Mouse (Mus musculus): ENCODE data around the gene Pikfyve. TPM values are rescaled to one million over a fixed set of nuclear protein-coding genes. Genes with fewer than 3 reads are reported as not detected.

Pikfyve gene
- polyA plus RNA-seq, 1 experiment from 2014 or later, result 6.7 TPM

- no peak overlapping the region for H3K4me3 ChIP-seq (ENCODE audit: low read depth, low read length)
- H3K27ac ChIP-seq (ENCODE audit: low read depth, low read length), result peak overlapping the region; percentile 43; the same call in 1 of the 2 replicates
- H3K4me1 ChIP-seq (replicated peaks; ENCODE audit: control insufficient read depth, insufficient read depth, low read length), result no peaks in the 10 kb centered on the region
- H3K4me2 ChIP-seq (replicated peaks; ENCODE audit: low read depth), result no peak overlapping the region
- no peaks in the 10 kb centered on the region for H3K27me3 ChIP-seq (replicated peaks; ENCODE audit: control insufficient read depth, insufficient read depth, low read length)
- peaks cover 14% of the 10 kb centered on the region for H3K36me3 ChIP-seq (ENCODE audit: control insufficient read depth, insufficient read depth)
- TF ChIP-seq CTCF (IDR thresholded peaks at IDR 0.05; ENCODE audit: low read depth), result no peak
- H3K9me3 ChIP-seq (ENCODE audit: control insufficient read depth), result no peaks in the 10 kb centered on the region
- no peak overlapping the region for H3K9ac ChIP-seq (ENCODE audit: low read depth, low read length)
- 0 out of 2 replicates have a peak, but pooled peaks have one; percentile 20 for ATAC-seq
Observed at GRCm38 (mm10) chr1:65154814-65155213, 31.7 kb upstream of the Pikfyve start.

- H3K9me3 ChIP-seq (ENCODE audit: control insufficient read depth), result no peaks in the 10 kb centered on the region
- TF ChIP-seq CTCF (IDR thresholded peaks at IDR 0.05; ENCODE audit: low read depth), result no peak
- H3K4me3 ChIP-seq (ENCODE audit: low read depth, low read length), result no peak overlapping the region
- no peaks in the 10 kb centered on the region for H3K27me3 ChIP-seq (replicated peaks; ENCODE audit: control insufficient read depth, insufficient read depth, low read length)
- H3K9ac ChIP-seq (ENCODE audit: low read depth, low read length), result no peak overlapping the region; the same call in 1 of the 2 replicates
- no peak for ATAC-seq
- H3K4me2 ChIP-seq (replicated peaks; ENCODE audit: low read depth), result no peak overlapping the region
- WGBS, result 93% methylated on average over 5 of the region's 5 CpGs
- H3K27ac ChIP-seq (ENCODE audit: low read depth, low read length), result no peak overlapping the region
- peaks cover 27% of the 10 kb centered on the region for H3K36me3 ChIP-seq (ENCODE audit: control insufficient read depth, insufficient read depth)
- H3K4me1 ChIP-seq (replicated peaks; ENCODE audit: control insufficient read depth, insufficient read depth, low read length), result no peaks in the 10 kb centered on the region
Observed at GRCm38 (mm10) chr1:65156111-65156510, 30.4 kb upstream of the Pikfyve start.

GRCm38 (mm10) chr1:65162210-65162609 is 24.3 kb upstream of the Pikfyve start:
- no peaks in the 10 kb centered on the region for H3K27me3 ChIP-seq (replicated peaks; ENCODE audit: control insufficient read depth, insufficient read depth, low read length)
- H3K4me3 ChIP-seq (ENCODE audit: low read depth, low read length), result no peak overlapping the region
- ATAC-seq, result no peak
- WGBS, result 93% methylated on average over 1 of the region's 1 CpGs
- no peak overlapping the region for H3K27ac ChIP-seq (ENCODE audit: low read depth, low read length)
- no peaks in the 10 kb centered on the region for H3K9me3 ChIP-seq (ENCODE audit: control insufficient read depth)
- peaks cover 78% of the 10 kb centered on the region for H3K36me3 ChIP-seq (ENCODE audit: control insufficient read depth, insufficient read depth)
- H3K9ac ChIP-seq (ENCODE audit: low read depth, low read length), result no peak overlapping the region
- no peaks in the 10 kb centered on the region for H3K4me1 ChIP-seq (replicated peaks; ENCODE audit: control insufficient read depth, insufficient read depth, low read length)
- no peak overlapping the region for H3K4me2 ChIP-seq (replicated peaks; ENCODE audit: low read depth)
- peak; percentile 56 for TF ChIP-seq CTCF (IDR thresholded peaks at IDR 0.05; ENCODE audit: low read depth)

GRCm38 (mm10) chr1:65167496-65167895 is 19.0 kb upstream of the Pikfyve start:
- WGBS, result 69% methylated on average over 1 of the region's 1 CpGs
- Histone ChIP-seq H3K27ac (ENCODE audit: low read depth, low read length) (no peak overlapping the region), H3K9ac (ENCODE audit: low read depth, low read length) (no peak overlapping the region), H3K9me3 (ENCODE audit: control insufficient read depth) (no peaks in the 10 kb centered on the region), H3K27me3 (replicated peaks; ENCODE audit: control insufficient read depth, insufficient read depth, low read length) (no peaks in the 10 kb centered on the region), H3K4me2 (replicated peaks; ENCODE audit: low read depth) (no peak overlapping the region), H3K4me1 (replicated peaks; ENCODE audit: control insufficient read depth, insufficient read depth, low read length) (no peaks in the 10 kb centered on the region), H3K36me3 (ENCODE audit: control insufficient read depth, insufficient read depth) (peaks cover 73% of the 10 kb centered on the region), H3K4me3 (ENCODE audit: low read depth, low read length) (no peak overlapping the region)
- no peak for TF ChIP-seq CTCF (IDR thresholded peaks at IDR 0.05; ENCODE audit: low read depth)
- no peak for ATAC-seq

- peak; percentile 78 for ATAC-seq
- no peak for TF ChIP-seq CTCF (IDR thresholded peaks at IDR 0.05; ENCODE audit: low read depth)
- WGBS, result 64% methylated on average over 7 of the region's 7 CpGs
- Histone ChIP-seq H3K9ac (ENCODE audit: low read depth, low read length) (no peak overlapping the region), H3K4me3 (ENCODE audit: low read depth, low read length) (no peak overlapping the region), H3K4me2 (replicated peaks; ENCODE audit: low read depth) (no peak overlapping the region), H3K27me3 (replicated peaks; ENCODE audit: control insufficient read depth, insufficient read depth, low read length) (no peaks in the 10 kb centered on the region), H3K9me3 (ENCODE audit: control insufficient read depth) (no peaks in the 10 kb centered on the region), H3K4me1 (replicated peaks; ENCODE audit: control insufficient read depth, insufficient read depth, low read length) (0 out of 2 replicates have a peak, but pooled peaks cover 3% of the 10 kb centered on the region), H3K27ac (ENCODE audit: low read depth, low read length) (peak overlapping the region; percentile 50; the same call in 1 of the 2 replicates), H3K36me3 (ENCODE audit: control insufficient read depth, insufficient read depth) (peaks cover 67% of the 10 kb centered on the region)
Observed at GRCm38 (mm10) chr1:65169536-65169935, 16.9 kb upstream of the Pikfyve start.

GRCm38 (mm10) chr1:65169947-65170346 is 16.5 kb upstream of the Pikfyve start:
- no peak overlapping the region for H3K4me3 ChIP-seq (ENCODE audit: low read depth, low read length)
- ATAC-seq, result no peak
- H3K27me3 ChIP-seq (replicated peaks; ENCODE audit: control insufficient read depth, insufficient read depth, low read length), result no peaks in the 10 kb centered on the region
- H3K4me2 ChIP-seq (replicated peaks; ENCODE audit: low read depth), result no peak overlapping the region
- H3K9me3 ChIP-seq (ENCODE audit: control insufficient read depth), result no peaks in the 10 kb centered on the region
- no peak overlapping the region for H3K9ac ChIP-seq (ENCODE audit: low read depth, low read length)
- H3K36me3 ChIP-seq (ENCODE audit: control insufficient read depth, insufficient read depth), result peaks cover 65% of the 10 kb centered on the region
- H3K27ac ChIP-seq (ENCODE audit: low read depth, low read length), result no peak overlapping the region
- WGBS, result 35% methylated on average over 5 of the region's 5 CpGs
- 0 out of 2 replicates have a peak, but pooled peaks cover 3% of the 10 kb centered on the region for H3K4me1 ChIP-seq (replicated peaks; ENCODE audit: control insufficient read depth, insufficient read depth, low read length)
- TF ChIP-seq CTCF (IDR thresholded peaks at IDR 0.05; ENCODE audit: low read depth), result no peak

GRCm38 (mm10) chr1:65171579-65171978 is 14.9 kb upstream of the Pikfyve start:
- Histone ChIP-seq H3K9me3 (ENCODE audit: control insufficient read depth) (no peaks in the 10 kb centered on the region), H3K36me3 (ENCODE audit: control insufficient read depth, insufficient read depth) (peaks cover 53% of the 10 kb centered on the region), H3K27ac (ENCODE audit: low read depth, low read length) (peak overlapping the region; percentile 35), H3K4me3 (ENCODE audit: low read depth, low read length) (no peak overlapping the region), H3K27me3 (replicated peaks; ENCODE audit: control insufficient read depth, insufficient read depth, low read length) (no peaks in the 10 kb centered on the region), H3K9ac (ENCODE audit: low read depth, low read length) (no peak overlapping the region), H3K4me1 (replicated peaks; ENCODE audit: control insufficient read depth, insufficient read depth, low read length) (0 out of 2 replicates have a peak, but pooled peaks cover 6% of the 10 kb centered on the region), H3K4me2 (replicated peaks; ENCODE audit: low read depth) (no peak overlapping the region)
- ATAC-seq, result no peak
- 85% methylated on average over 4 of the region's 4 CpGs for WGBS
- no peak for TF ChIP-seq CTCF (IDR thresholded peaks at IDR 0.05; ENCODE audit: low read depth)

Data from intestine, postnatal 0 days (tissue).